Mouse (Mus musculus) layer of hippocampus, postnatal 14 days (tissue): ENCODE measurements at regions not wholly inside any gene's neighbourhood (a gene's known extent, or its start where the extent isn't known, plus 50 kb on each side); places are given as distances from the start of the nearest gene placed in this dataset.
"Not testable (repeated sequence)": the region's sequence is repeated elsewhere in the genome, so short reads cannot be mapped to it uniquely, and the experiment has no call there.

ENCODE experiments used
- DNase-seq, 2 experiments: peaks; one replicate each; pipeline ENCODE4 v3.0.0; 2021 to 2022; ENCODE audit warnings: low spot score in 2 of 2, mixed read lengths in 1 of 2

DNA sequence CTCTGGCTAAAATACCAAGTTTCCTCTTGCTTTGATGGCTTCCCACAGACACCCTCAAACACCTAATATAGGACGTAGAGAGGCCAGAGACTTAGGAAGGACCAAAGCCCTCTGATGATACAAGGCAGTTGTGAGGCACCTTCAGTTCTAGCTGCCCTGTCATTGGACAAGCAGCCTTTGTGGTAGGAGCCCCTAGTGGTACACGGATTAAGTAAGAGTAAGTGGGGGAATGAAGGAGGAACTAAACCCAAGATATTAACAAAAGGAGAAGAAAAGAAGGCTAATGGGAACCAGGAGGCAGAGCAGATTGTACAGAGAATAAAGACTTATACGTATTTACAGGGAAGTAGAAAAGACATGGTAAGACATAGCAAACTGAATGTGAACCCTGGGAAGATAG lies 352.3 kb upstream of the Tmco5 start:
- not testable (repeated sequence) for DNase-seq

DNA sequence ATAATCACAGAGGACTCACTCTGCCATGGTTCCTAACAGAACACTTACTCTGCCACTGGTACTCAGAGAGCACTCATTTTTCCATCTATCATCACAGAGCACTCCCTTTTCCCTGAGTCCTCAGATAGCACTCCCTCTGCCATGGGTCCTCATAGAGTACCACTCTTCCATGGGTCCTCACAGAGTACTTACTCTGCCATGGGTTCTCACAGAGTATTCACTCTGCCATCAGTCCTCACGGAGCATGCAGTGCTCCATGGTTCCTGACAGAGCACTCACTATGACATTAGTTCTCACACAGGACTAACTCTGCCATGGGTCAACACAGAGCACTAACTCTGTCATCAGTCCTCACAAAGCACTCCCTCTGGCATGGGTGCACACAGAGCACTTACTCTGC lies 342.0 kb upstream of the Tmco5 start:
- no peak for DNase-seq

DNA sequence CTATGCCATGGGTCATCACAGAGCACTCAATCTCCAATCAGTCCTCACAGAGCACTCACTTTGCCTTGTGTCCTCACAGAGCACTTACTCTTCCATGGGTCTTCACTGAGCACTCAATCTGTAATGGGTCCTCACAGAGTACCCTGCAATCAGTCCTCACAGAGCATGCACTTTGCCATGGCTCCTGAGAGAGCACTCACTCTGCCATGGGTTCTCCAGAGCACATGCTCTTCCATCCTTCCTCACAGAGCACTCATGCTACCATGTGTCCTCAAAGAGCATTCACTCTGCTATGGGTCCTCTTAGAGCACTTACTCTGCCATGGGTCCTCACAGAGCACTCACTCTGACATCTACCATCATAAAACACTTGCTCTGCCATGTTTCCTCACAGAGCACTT lies 319.1 kb upstream of the Tmco5 start:
- DNase-seq = no peak

DNA sequence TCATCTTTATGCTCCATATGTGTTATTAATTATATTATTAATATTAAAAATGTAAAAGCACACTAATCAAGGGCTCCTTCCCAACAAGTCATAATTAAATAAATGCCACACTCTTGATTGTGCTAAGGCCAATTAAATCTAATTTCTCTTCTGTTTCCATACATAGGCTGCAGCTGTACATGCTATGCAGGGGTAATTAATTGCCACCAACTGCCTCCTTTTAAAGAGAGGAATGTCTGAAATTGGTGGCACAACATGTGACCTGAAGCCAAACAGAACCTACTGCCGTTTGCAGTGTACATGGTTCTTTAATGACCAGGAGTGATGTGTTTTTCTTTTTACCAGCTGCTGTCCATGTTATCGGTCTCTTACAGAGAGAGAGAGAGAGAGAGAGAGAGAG lies 294.5 kb upstream of the Tmco5 start:
- no peak for DNase-seq

GRCm38 (mm10) chr2:116586203-116586959 lies 292.1 kb upstream of the Tmco5 start:
- no peak for DNase-seq

GRCm38 (mm10) chr2:116605869-116606268 lies 272.6 kb upstream of the Tmco5 start:
- no peak for DNase-seq

DNA sequence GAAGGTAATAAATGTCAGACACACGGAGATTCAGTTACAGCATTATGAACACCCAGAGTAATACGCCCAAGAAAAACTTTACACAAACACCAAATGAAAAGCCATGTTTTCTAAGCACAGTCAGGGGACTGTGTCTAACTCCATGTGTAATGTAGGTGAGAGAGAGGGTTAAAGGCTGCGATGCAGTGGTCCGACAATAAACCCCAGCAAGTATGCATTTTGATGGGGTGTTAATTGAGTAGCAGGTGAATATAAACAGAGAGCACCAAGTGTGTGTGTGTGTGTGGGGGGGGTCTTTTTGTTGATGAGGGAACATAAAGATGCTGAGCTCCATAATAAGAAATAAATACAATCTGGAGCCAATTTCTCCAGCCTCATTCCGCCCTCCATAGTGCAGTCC lies 238.6 kb upstream of the Tmco5 start:
- no peak for DNase-seq

DNA sequence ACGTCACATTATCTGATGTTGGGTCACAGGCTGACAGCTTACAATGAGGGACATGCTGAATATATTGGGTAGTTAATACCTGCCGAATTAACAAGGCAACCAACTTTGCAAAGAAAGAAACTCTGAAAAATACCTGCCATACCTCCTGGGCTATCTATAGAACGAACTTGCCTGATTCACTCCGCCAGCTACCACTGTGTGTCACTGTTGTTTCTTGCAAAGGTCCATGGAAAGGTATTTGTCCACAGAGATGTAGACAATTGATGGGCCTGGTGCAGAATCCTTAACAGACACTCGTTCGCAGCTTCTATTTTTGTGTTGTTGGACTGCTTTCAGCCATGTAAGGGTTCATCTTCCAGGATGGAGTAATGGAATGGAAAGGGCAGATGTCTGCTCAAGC lies 226.4 kb upstream of the Tmco5 start:
- DNase-seq = no peak

- no peak for DNase-seq
Measured at GRCm38 (mm10) chr2:116685756-116686155, 192.7 kb upstream of the Tmco5 start.

- peak in 1 of 2 experiments; percentile 13 for DNase-seq
Measured at GRCm38 (mm10) chr2:116697542-116697941, 180.9 kb upstream of the Tmco5 start.

DNA sequence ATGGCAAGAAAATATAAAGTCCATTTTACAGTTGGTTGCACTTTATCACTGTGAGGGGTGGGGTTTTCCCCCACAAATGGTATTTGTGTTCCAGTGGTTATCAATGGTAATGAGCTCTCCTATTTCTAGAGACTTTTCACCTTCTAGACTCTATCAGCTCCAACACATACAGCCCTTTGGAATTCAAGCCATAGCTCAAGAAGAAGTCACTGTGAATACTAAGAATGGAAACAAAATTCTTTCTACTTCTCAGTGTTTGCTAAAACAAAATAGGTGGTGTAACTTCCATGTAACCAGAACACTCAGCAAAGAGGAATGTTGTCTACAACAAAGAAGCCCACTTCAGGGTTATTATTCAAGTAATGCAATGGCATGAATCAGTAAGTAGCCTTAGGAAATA lies 173.8 kb upstream of the Tmco5 start:
- no peak for DNase-seq

DNA sequence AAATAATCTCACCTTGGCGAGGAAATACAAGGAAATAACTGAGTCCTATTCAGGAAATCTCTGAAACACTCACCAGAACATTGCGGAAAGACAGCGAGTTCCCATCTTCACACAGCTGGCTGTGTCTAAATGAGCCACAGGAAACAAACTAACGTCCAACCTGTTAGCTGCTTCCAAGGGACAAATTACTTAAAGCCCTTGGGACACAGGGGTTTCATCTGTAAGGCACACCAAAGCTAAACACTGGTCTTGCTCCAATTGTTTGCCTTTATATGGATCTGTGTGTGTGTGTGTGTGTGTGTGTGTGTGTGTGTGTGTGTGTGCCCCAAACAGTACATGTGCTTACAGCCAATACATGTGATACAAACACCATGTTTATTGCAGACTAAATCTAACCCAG lies 168.9 kb upstream of the Tmco5 start:
- DNase-seq = no peak

- DNase-seq = no peak
Measured at GRCm38 (mm10) chr2:116716529-116717201, 161.8 kb upstream of the Tmco5 start.

DNA sequence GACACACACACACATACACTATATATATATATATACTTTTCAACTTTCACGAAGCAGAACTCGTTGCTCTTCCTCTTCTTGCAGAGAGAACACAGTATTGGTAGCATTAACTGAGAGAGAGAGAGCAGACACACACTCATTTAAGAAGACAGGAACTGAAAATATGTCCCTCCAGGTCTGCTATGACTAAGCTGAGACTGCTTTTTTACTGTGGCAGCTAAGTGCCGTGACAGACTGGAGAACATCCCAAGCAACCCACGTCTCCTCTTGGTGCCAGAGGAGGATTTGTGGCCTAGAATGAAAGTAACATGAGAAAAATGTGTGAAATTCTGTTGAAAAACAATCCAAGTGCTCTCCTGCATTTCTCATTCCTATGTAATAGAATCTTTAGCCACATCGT lies 159.9 kb upstream of the Tmco5 start:
- DNase-seq = peak; percentile 7 to 43

DNA sequence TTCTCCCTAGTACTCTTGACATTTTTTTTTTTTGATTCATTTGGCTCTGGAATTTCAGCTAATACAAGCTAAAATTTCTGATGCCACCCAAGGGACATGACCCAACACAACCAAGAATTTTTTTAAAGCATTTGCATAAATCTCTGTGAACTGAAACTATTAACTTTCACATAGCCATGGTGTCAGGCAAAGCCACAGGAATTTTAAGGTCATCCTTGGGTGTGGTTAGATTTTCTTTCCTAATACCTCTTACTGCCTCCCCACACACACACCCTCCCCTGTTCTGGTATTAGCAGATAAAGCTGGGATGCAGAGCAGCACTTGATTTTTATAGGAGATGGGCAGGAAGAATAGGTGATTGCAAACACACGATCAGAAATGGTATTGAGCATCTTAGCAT lies 150.9 kb upstream of the Tmco5 start:
- DNase-seq = no peak

GRCm38 (mm10) chr2:116735702-116736101 lies 142.8 kb upstream of the Tmco5 start:
- DNase-seq = peak in 1 of 2 experiments; percentile 15

- DNase-seq = no peak
Measured at GRCm38 (mm10) chr2:116768459-116769047, 109.9 kb upstream of the Tmco5 start.

GRCm38 (mm10) chr2:116769186-116769585 lies 109.3 kb upstream of the Tmco5 start:
- DNase-seq = no peak

DNA sequence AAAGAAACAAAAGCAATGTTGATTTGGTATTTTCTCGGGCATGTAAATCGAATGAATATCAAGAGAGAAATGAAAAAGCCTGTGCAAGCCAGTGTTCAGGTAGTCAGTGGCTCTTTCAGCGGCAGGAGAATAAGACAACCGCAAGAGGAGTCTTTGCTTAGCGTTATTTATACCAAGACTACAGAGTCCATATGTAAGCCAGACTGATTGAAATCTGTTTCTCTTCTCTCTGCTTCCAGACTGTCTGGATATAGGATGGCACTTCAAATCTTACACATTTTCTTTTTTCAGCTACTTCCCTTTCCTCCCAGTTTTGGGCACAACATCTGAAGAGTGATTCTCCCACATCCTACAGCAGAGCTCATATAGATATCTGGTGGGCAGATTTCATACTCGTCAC lies 105.9 kb upstream of the Tmco5 start:
- no peak for DNase-seq

DNA sequence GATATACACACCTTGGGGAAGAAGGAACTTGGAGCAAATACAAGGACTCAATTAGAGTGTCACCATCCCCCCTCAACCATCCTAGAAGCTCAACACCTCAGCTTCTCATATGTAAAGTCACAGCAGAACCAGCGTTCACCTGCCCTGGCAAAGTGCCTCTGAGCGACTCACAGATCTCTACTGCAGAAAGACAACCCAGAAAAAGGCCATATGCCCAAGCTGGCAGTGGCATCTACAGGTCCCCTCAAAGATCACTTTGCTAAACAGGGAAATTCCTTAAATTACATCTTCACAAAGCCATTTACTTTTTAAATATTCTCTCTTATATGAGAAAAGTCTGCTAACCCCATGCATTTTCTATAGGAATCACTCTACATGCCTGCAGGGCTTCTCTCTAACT lies 78.3 kb upstream of the Tmco5 start:
- DNase-seq = no peak

DNA sequence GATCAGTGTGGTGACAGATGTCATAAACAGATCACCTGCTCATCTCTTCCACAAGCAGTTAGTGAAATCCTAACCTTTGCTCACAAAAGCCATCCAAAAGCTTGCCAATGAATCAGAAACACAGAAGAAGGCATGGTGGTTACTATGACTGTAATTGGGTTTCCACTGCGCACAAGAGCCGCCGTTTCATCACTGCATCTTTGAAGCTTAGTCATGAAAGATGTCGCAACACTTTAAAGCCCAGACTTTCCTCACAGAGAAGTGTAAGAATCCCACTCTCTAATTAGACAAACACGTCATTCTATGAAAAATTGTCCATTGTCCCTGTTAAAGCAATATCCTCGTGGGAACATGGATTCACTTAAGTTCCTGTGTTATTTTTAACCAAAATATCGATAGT lies 76.9 kb upstream of the Tmco5 start:
- DNase-seq = no peak

GRCm38 (mm10) chr2:116807207-116807606 lies 71.3 kb upstream of the Tmco5 start:
- no peak for DNase-seq

GRCm38 (mm10) chr2:116807636-116808035 lies 70.9 kb upstream of the Tmco5 start:
- DNase-seq = no peak
